Mouse (Mus musculus) thymus, postnatal 36 days (tissue): ENCODE measurements around the gene Zmym2.

ENCODE experiments used
- DNase-seq, 2 experiments: peaks; one replicate each; pipeline ENCODE4 v3.0.0; 2022; ENCODE audit warnings: mixed read lengths in 2 of 2

The Zmym2 gene

GRCm38 (mm10) chr14:56935481-56935880 lies 49.0 kb downstream of the Zmym2 start:
- no peak for DNase-seq

GRCm38 (mm10) chr14:56939903-56940302 lies 53.5 kb downstream of the Zmym2 start:
- no peak for DNase-seq

- no peak for DNase-seq
Measured at GRCm38 (mm10) chr14:56952928-56953327, 66.5 kb downstream of the Zmym2 start.

GRCm38 (mm10) chr14:56954393-56954792 lies 67.9 kb downstream of the Zmym2 start:
- DNase-seq, result no peak

GRCm38 (mm10) chr14:56963969-56964734 lies 77.7 kb downstream of the Zmym2 start:
- DNase-seq, result no peak

GRCm38 (mm10) chr14:56969653-56970052 lies 83.2 kb downstream of the Zmym2 start:
- DNase-seq, result no peak

- DNase-seq, result no peak
Measured at GRCm38 (mm10) chr14:56970160-56970559, 83.7 kb downstream of the Zmym2 start.

GRCm38 (mm10) chr14:56978045-56978655 lies 91.7 kb downstream of the Zmym2 start:
- DNase-seq, result no peak

- no peak for DNase-seq
Measured at GRCm38 (mm10) chr14:56988621-56989020, 102.2 kb downstream of the Zmym2 start.
